Mouse (Mus musculus) forebrain, embryonic 15.5 days (tissue): ENCODE measurements around the gene 1700001F09Rik. TPM values are rescaled to one million over a fixed set of nuclear protein-coding genes. Genes with fewer than 3 reads are reported as not detected.
"Not testable (repeated sequence)": the region's sequence is repeated elsewhere in the genome, so short reads cannot be mapped to it uniquely, and the experiment has no call there.

Experiments used
- ATAC-seq: fragments of 200-750 bp; cut with Nextera tagmentation; replicated peaks from 2 replicates; pipeline ENCODE4 v1.8.0; 2017; ENCODE audit warnings: mild to moderate bottlenecking, moderate TSS enrichment, moderate library complexity
- H3K27ac ChIP-seq: fragments of 300-500 bp; sonication (generic); replicated peaks from 2 replicates; pipeline ENCODE4 v1.5.1; 2015; ENCODE audit warnings: mild to moderate bottlenecking, inconsistent platforms
- H3K27me3 ChIP-seq: fragments of 300-500 bp; sonication (generic); 2 replicates; pipeline ENCODE4 v1.6.1; 2015; ENCODE audit warnings: inconsistent platforms
- H3K36me3 ChIP-seq: fragments of 300-500 bp; sonication (generic); 2 replicates; pipeline ENCODE4 v1.6.1; 2015; ENCODE audit warnings: mild to moderate bottlenecking, inconsistent platforms
- H3K4me1 ChIP-seq: fragments of 300-500 bp; sonication (generic); 2 replicates; pipeline ENCODE4 v1.6.1; 2015; ENCODE audit warnings: inconsistent platforms
- H3K4me2 ChIP-seq: fragments of 300-500 bp; sonication (generic); replicated peaks from 2 replicates; pipeline ENCODE4 v1.6.1; 2015; ENCODE audit warnings: mild to moderate bottlenecking, inconsistent platforms
- H3K4me3 ChIP-seq: fragments of 300-500 bp; sonication (generic); 2 replicates; pipeline ENCODE4 v1.5.1; 2015; ENCODE audit warnings: mild to moderate bottlenecking, inconsistent platforms
- H3K9ac ChIP-seq: fragments of 300-500 bp; sonication (generic); replicated peaks from 2 replicates; pipeline ENCODE4 v1.6.1; 2015; ENCODE audit warnings: mild to moderate bottlenecking, inconsistent platforms
- H3K9me3 ChIP-seq: fragments of 300-500 bp; sonication (generic); 2 replicates; pipeline ENCODE4 v1.6.1; 2016; ENCODE audit warnings: inconsistent platforms
- WGBS: fragments of 180-500 bp; shearing (Covaris S2); methylation state at CpG from one replicate; pipeline ENCODE4 v1.1.7; 2015; ENCODE audit warnings: mixed read lengths; 5-methylcytosine and 5-hydroxymethylcytosine counted together
- polyA plus RNA-seq: library from polyadenylated mRNA; unstranded; fragments of >200 nt; fragmentation: Nextera tagmentation; extraction: Ambion mirVana; gene quantifications from 2 replicates; pipeline ENCODE4 v1.2.1, GENCODE M21; 2015

Gene 1700001F09Rik
- not detected in 2 replicates for polyA plus RNA-seq

- not testable (repeated sequence) for H3K9me3 ChIP-seq, H3K27ac ChIP-seq, ATAC-seq, H3K4me1 ChIP-seq, H3K9ac ChIP-seq, H3K4me2 ChIP-seq, H3K36me3 ChIP-seq, H3K4me3 ChIP-seq, H3K27me3 ChIP-seq
These were observed at the start of gene 1700001F09Rik for GRCm38 (mm10) chr14:43347711-43348110. 1700001F09Rik (minus strand) TSS chr14:43347811.

- not testable (repeated sequence) for H3K9ac ChIP-seq, H3K4me1 ChIP-seq, H3K9me3 ChIP-seq, ATAC-seq, H3K4me3 ChIP-seq, H3K27ac ChIP-seq, H3K36me3 ChIP-seq, H3K4me2 ChIP-seq, H3K27me3 ChIP-seq
- 91% methylated on average over 11 of the region's 11 CpGs for WGBS
These were observed 14.1 kb upstream of the 1700001F09Rik start for GRCm38 (mm10) chr14:43361713-43362112.

- ATAC-seq, result not testable (repeated sequence)
These were observed 11.6 kb upstream of the 1700001F09Rik start for GRCm38 (mm10) chr14:43359246-43359645.

GRCm38 (mm10) chr14:43357496-43357895, 9.9 kb upstream of the 1700001F09Rik start:
- not testable (repeated sequence) for H3K4me2 ChIP-seq, H3K36me3 ChIP-seq, H3K4me1 ChIP-seq, ATAC-seq, H3K27me3 ChIP-seq, H3K9ac ChIP-seq, H3K27ac ChIP-seq, H3K4me3 ChIP-seq, H3K9me3 ChIP-seq

More at GRCm38 (mm10) chr14:43359246-43359645, 11.6 kb upstream of the 1700001F09Rik start:
- H3K4me2 ChIP-seq, H3K4me3 ChIP-seq, H3K27ac ChIP-seq, H3K4me1 ChIP-seq, H3K36me3 ChIP-seq, H3K27me3 ChIP-seq, H3K9me3 ChIP-seq, H3K9ac ChIP-seq: not testable (repeated sequence)
- WGBS, result 77% methylated on average over 1 of the region's 1 CpGs

- H3K4me1 ChIP-seq, H3K4me3 ChIP-seq, H3K36me3 ChIP-seq, H3K9ac ChIP-seq, H3K4me2 ChIP-seq, H3K27me3 ChIP-seq, H3K9me3 ChIP-seq, H3K27ac ChIP-seq, ATAC-seq: not testable (repeated sequence)
- 90% methylated on average over 2 of the region's 2 CpGs for WGBS
These were observed 5.3 kb upstream of the 1700001F09Rik start for GRCm38 (mm10) chr14:43352944-43353343.

GRCm38 (mm10) chr14:43337646-43338045, 10.0 kb downstream of the 1700001F09Rik start:
- not testable (repeated sequence) for H3K27me3 ChIP-seq, H3K9me3 ChIP-seq, H3K9ac ChIP-seq, H3K4me3 ChIP-seq, H3K4me2 ChIP-seq, ATAC-seq, H3K36me3 ChIP-seq, H3K4me1 ChIP-seq, H3K27ac ChIP-seq
- WGBS, result 58% methylated on average over 1 of the region's 1 CpGs

GRCm38 (mm10) chr14:43331362-43331880, 16.2 kb downstream of the 1700001F09Rik start:
- not testable (repeated sequence) for H3K4me3 ChIP-seq, H3K9me3 ChIP-seq, H3K27ac ChIP-seq, H3K4me2 ChIP-seq, H3K27me3 ChIP-seq, H3K4me1 ChIP-seq, ATAC-seq, H3K9ac ChIP-seq, H3K36me3 ChIP-seq
- 90% methylated on average over 11 of the region's 11 CpGs for WGBS

GRCm38 (mm10) chr14:43328603-43329002, 19.0 kb downstream of the 1700001F09Rik start:
- H3K27me3 ChIP-seq, H3K9ac ChIP-seq, H3K4me2 ChIP-seq, H3K4me3 ChIP-seq, H3K4me1 ChIP-seq, H3K27ac ChIP-seq, H3K36me3 ChIP-seq, ATAC-seq, H3K9me3 ChIP-seq: not testable (repeated sequence)
- WGBS, result 72% methylated on average over 2 of the region's 2 CpGs

- H3K4me3 ChIP-seq, H3K27ac ChIP-seq, H3K4me1 ChIP-seq, H3K36me3 ChIP-seq, H3K27me3 ChIP-seq, H3K4me2 ChIP-seq, H3K9me3 ChIP-seq, H3K9ac ChIP-seq, ATAC-seq: not testable (repeated sequence)
These were observed 28.1 kb downstream of the 1700001F09Rik start for GRCm38 (mm10) chr14:43319516-43319915.

GRCm38 (mm10) chr14:43293503-43293902, 54.1 kb downstream of the 1700001F09Rik start, which contains the start of gene Gm8127:
Gm8127 (minus strand) TSS chr14:43293832.
- not testable (repeated sequence) for H3K4me3 ChIP-seq

More at GRCm38 (mm10) chr14:43293503-43293902, 54.1 kb downstream of the 1700001F09Rik start, which contains the start of gene Gm8127:
- H3K9ac ChIP-seq, H3K27me3 ChIP-seq, H3K36me3 ChIP-seq, H3K27ac ChIP-seq, H3K9me3 ChIP-seq, ATAC-seq, H3K4me2 ChIP-seq, H3K4me1 ChIP-seq: not testable (repeated sequence)
- 83% methylated on average over 3 of the region's 3 CpGs for WGBS

Other genes starting within 250 kb of the 1700001F09Rik start
- gene Gm8104, start 247.2 kb downstream of the 1700001F09Rik start, polyA plus RNA-seq, result not detected in 2 replicates
- not detected in 2 replicates for gene Gm7233, start 167.9 kb downstream of the 1700001F09Rik start, polyA plus RNA-seq
- gene Gm8122, start 112.5 kb downstream of the 1700001F09Rik start, polyA plus RNA-seq, result not detected in 2 replicates
- gene Gm8126, start 89.2 kb downstream of the 1700001F09Rik start, polyA plus RNA-seq, result not detected in 2 replicates
- gene Gm9732, start 72.8 kb downstream of the 1700001F09Rik start, polyA plus RNA-seq, result not detected in 2 replicates
- gene Gm8127, start 54.0 kb downstream of the 1700001F09Rik start, polyA plus RNA-seq, result not detected in 2 replicates
- not detected in 2 replicates for gene Gm8138, start 68.5 kb upstream of the 1700001F09Rik start, polyA plus RNA-seq
- gene Gm5799, start 195.8 kb upstream of the 1700001F09Rik start, polyA plus RNA-seq, result not detected in 2 replicates
- not detected in 2 replicates for gene Gm17654, start 231.3 kb upstream of the 1700001F09Rik start, polyA plus RNA-seq